Mouse (Mus musculus): ENCODE data around the gene Polr2a. TPM values are rescaled to one million over a fixed set of nuclear protein-coding genes. Genes with fewer than 3 reads are reported as not detected.

Gene Polr2a
- total and polyA plus RNA-seq, 3 experiments = 16.6 to 193 (median 73.9) TPM

DNA sequence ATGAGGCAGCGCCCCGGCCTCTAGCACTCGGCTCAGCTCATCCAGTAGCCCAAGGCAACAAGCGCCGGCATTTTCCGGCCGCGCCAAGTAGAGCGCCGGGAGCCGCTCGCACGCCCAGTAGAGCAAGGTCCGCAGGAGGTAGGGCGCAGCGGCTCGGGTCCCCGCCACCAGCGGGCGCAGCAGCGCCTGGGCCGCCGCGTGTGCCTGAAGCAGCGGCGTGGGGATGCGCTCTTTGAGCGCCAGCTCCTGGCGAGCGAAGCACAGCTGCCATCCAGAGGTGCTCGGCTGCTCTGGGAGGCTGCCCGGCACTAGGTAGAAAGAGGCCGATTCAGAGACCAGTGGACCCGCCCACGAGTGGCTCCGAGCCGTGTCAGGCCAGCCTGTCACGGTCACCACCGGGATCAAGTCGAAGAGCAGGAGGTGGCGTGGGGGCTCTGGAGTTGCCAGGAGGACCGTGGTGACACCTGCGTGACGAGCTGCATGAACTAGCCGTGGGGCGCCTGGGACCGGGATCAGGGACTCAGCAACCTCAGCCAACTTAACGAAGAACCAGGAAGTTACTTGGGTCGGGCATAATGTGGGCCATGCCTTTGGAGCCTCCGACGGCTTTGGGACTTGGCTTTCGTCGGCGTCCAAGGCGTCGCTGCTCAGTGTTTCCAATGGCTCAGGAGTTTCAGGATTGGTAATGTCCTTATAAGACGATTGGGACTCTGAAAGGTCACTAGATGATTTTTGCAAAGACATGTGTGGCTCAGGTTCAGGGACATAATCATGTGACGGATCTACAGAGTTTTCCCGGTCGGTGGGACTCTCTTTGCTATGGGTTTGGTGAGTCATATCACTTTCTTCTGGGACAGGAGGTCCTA is 45.6 kb upstream of the Polr2a start:
- Histone ChIP-seq H3K36me3 (ENCODE audit: control insufficient read depth in 1 of 2, insufficient read depth in 2 of 2, low read length in 2 of 2) (peaks cover 0 to 5% of the 10 kb centered on the region in 2 experiments; a peak in 2 of 4 replicates), H3K4me3 (ENCODE audit: control insufficient read depth in 1 of 2, insufficient read depth in 1 of 2, low read depth in 2 of 2, low read length in 2 of 2) (peak overlapping the region; percentile 70 to 89), H3K4me1 (ENCODE audit: control insufficient read depth in 1 of 2, insufficient read depth in 2 of 2, low read length in 2 of 2) (peaks cover 5 to 16% of the 10 kb centered on the region in 2 experiments; a peak in 3 of 4 replicates), H3K9me3 (replicated peaks; ENCODE audit: insufficient read depth, low read length) (no peaks in the 10 kb centered on the region), H3K27ac (ENCODE audit: control insufficient read depth, low read depth, low read length) (no peak overlapping the region), H3K27me3 (ENCODE audit: control insufficient read depth in 1 of 2, insufficient read depth in 2 of 2, low read length in 2 of 2) (no peaks in the 10 kb centered on the region; a peak in 1 of 4 replicates), H3K9ac (ENCODE audit: control insufficient read depth, low read depth, low read length, poor library complexity, severe bottlenecking) (peak overlapping the region; percentile 78), H3K79me2 (ENCODE audit: control insufficient read depth, insufficient read depth, low read length, poor library complexity) (peaks cover 8% of the 10 kb centered on the region; the same call in 1 of the 2 replicates)
- DNase-seq (ENCODE audit: low read depth, low spot score) = peak; percentile 81
- no peak; the same call in 1 of the 2 replicates for TF ChIP-seq HCFC1 (IDR thresholded peaks at IDR 0.05; ENCODE audit: low read depth, low read length)
- TF ChIP-seq ELF1 (IDR thresholded peaks at IDR 0.05; ENCODE audit: low read depth, low read length) = 0 out of 2 replicates have a peak, but pooled peaks have one; percentile 44
- TF ChIP-seq ZKSCAN1 (IDR thresholded peaks at IDR 0.05; ENCODE audit: low read depth, low read length) = no peak
- TF ChIP-seq ETS1 (IDR thresholded peaks at IDR 0.05; ENCODE audit: low read depth, low read length) = no peak
- TF ChIP-seq E2F4 (IDR thresholded peaks at IDR 0.05; ENCODE audit: borderline replicate concordance, low read depth, low read length) = no peak
- TF ChIP-seq MXI1 (IDR thresholded peaks at IDR 0.05; ENCODE audit: low read depth, low read length) = peak; percentile 81
- TF ChIP-seq ZC3H11A (IDR thresholded peaks at IDR 0.05; ENCODE audit: low read depth, low read length) = 0 out of 2 replicates have a peak, but pooled peaks have one; percentile 4
- TF ChIP-seq TCF12 (IDR thresholded peaks at IDR 0.05; ENCODE audit: low read depth, low read length) = no peak
- TF ChIP-seq KAT2A (conservative IDR thresholded peaks at IDR 0.05; ENCODE audit: low read depth, low read length) = no peak
- TF ChIP-seq MAX (IDR thresholded peaks at IDR 0.05; ENCODE audit: low read length) = peak; percentile 44
- TF ChIP-seq MAFK (IDR thresholded peaks at IDR 0.05; ENCODE audit: borderline replicate concordance, low read depth, low read length) = no peak
- no peak for TF ChIP-seq GABPA (IDR thresholded peaks at IDR 0.05; ENCODE audit: low read depth, low read length)
- TF ChIP-seq SIN3A (IDR thresholded peaks at IDR 0.05; ENCODE audit: low read length) = peak; percentile 45
- no peak for TF ChIP-seq BHLHE40 (IDR thresholded peaks at IDR 0.05; ENCODE audit: borderline replicate concordance, low read depth, low read length)
- 0 out of 2 replicates have a peak, but pooled peaks have one; percentile 25 for TF ChIP-seq TBP (IDR thresholded peaks at IDR 0.05; ENCODE audit: low read depth, low read length)
- no peak for TF ChIP-seq JUND (IDR thresholded peaks at IDR 0.05; ENCODE audit: low read depth, low read length)
- no peak; the same call in 1 of the 2 replicates for TF ChIP-seq UBTF (IDR thresholded peaks at IDR 0.05; ENCODE audit: borderline replicate concordance, insufficient read depth, low read depth, low read length)
- peak; percentile 24 for TF ChIP-seq RAD21 (IDR thresholded peaks at IDR 0.05; ENCODE audit: low read depth, low read length)
- TF ChIP-seq USF1 (IDR thresholded peaks at IDR 0.05; ENCODE audit: low read depth, low read length) = peak; percentile 53; the same call in 1 of the 2 replicates
- no peak for TF ChIP-seq TAL1 (IDR thresholded peaks at IDR 0.05; ENCODE audit: low read length)
- TF ChIP-seq CHD2 (IDR thresholded peaks at IDR 0.05; ENCODE audit: low read length) = no peak
- no peak for TF ChIP-seq POLR2AphosphoS5 (IDR thresholded peaks at IDR 0.05; ENCODE audit: borderline replicate concordance, low read depth, low read length)
- no peak for TF ChIP-seq ZNF384 (IDR thresholded peaks at IDR 0.05; ENCODE audit: low read depth, low read length)
- no peak for TF ChIP-seq USF2 (IDR thresholded peaks at IDR 0.05; ENCODE audit: borderline replicate concordance in 1 of 2, insufficient read depth in 1 of 2, low read depth in 1 of 2, low read length in 2 of 2)
- no peak for TF ChIP-seq MEF2A (IDR thresholded peaks at IDR 0.05; ENCODE audit: extremely low read depth, insufficient replicate concordance, low read depth, low read length, poor library complexity, severe bottlenecking)
- no peak for TF ChIP-seq GATA1 (IDR thresholded peaks at IDR 0.05; ENCODE audit: low read depth, low read length)
- peak in 2 of 3 experiments; percentile 62 to 74; a peak in 4 of 6 replicates for TF ChIP-seq CTCF (IDR thresholded peaks at IDR 0.05 in 2 of 3, conservative IDR thresholded peaks at IDR 0.05 in 1 of 3; ENCODE audit: control insufficient read depth in 1 of 3, insufficient read depth in 1 of 3, low read depth in 2 of 3, low read length in 3 of 3, poor library complexity in 1 of 3, severe bottlenecking in 1 of 3)
- no peak for TF ChIP-seq ZMIZ1 (IDR thresholded peaks at IDR 0.05; ENCODE audit: low read depth, low read length)
- TF ChIP-seq MAZ (IDR thresholded peaks at IDR 0.05; ENCODE audit: low read depth, low read length) = no peak
- TF ChIP-seq POLR2A (IDR thresholded peaks at IDR 0.05; ENCODE audit: control insufficient read depth in 1 of 2, insufficient read depth in 1 of 2, low read depth in 1 of 2, low read length in 2 of 2, poor library complexity in 1 of 2) = peak; percentile 54 to 68; a peak in 3 of 4 replicates
- TF ChIP-seq CHD1 (IDR thresholded peaks at IDR 0.05; ENCODE audit: low read depth, low read length) = no peak
- no peak for TF ChIP-seq RCOR1 (IDR thresholded peaks at IDR 0.05; ENCODE audit: low read depth, low read length)
- TF ChIP-seq EP300 (IDR thresholded peaks at IDR 0.05; ENCODE audit: low read depth in 1 of 2, low read length in 2 of 2) = no peak
- no peak for TF ChIP-seq POLR2AphosphoS2 (IDR thresholded peaks at IDR 0.05; ENCODE audit: low read length)
- peak; percentile 14; the same call in 1 of the 2 replicates for TF ChIP-seq NELFE (IDR thresholded peaks at IDR 0.05; ENCODE audit: low read depth, low read length)
